Mouse (Mus musculus) myocyte (in vitro differentiated cells): ENCODE measurements around the gene Cdpf1.

Experiments
- E2F4 ChIP-seq: IDR thresholded peaks from one replicate; pipeline ENCODE4 v1.6.1; 2011; ENCODE audit warnings: mild to moderate bottlenecking, control low read depth, moderate library complexity; ENCODE audit not compliant: insufficient read depth
- MAX ChIP-seq: IDR thresholded peaks from one replicate; pipeline ENCODE4 v1.6.1; 2011; ENCODE audit warnings: low read depth, mild to moderate bottlenecking, control low read depth
- MYOD1 ChIP-seq, 3 experiments: IDR thresholded peaks; one replicate each; pipeline ENCODE4 v1.6.1; 2011; ENCODE audit warnings: control low read depth in 2 of 3, low read depth in 2 of 3, mild to moderate bottlenecking in 2 of 3, moderate library complexity in 1 of 3; ENCODE audit not compliant: insufficient read length in 2 of 3, control insufficient read depth in 1 of 3
- POLR2A ChIP-seq: IDR thresholded peaks from one replicate; pipeline ENCODE4 v1.6.1; 2011; ENCODE audit warnings: low read depth, mild to moderate bottlenecking, control low read depth, moderate library complexity; ENCODE audit not compliant: insufficient read length
- SRF ChIP-seq: IDR thresholded peaks from one replicate; pipeline ENCODE4 v1.6.1; 2011; ENCODE audit warnings: low read depth; ENCODE audit not compliant: control insufficient read depth, insufficient read length
- TCF12 ChIP-seq: IDR thresholded peaks from one replicate; pipeline ENCODE4 v1.6.1; 2011; ENCODE audit warnings: mild to moderate bottlenecking, control low read depth; ENCODE audit not compliant: poor library complexity, insufficient read depth, severe bottlenecking
- TCF3 ChIP-seq: IDR thresholded peaks from one replicate; pipeline ENCODE4 v1.6.1; 2011; ENCODE audit warnings: low read depth, control low read depth; ENCODE audit not compliant: insufficient read length
- USF1 ChIP-seq: IDR thresholded peaks from one replicate; pipeline ENCODE4 v1.6.1; 2011; ENCODE audit warnings: low read depth, mild to moderate bottlenecking, control low read depth, moderate library complexity

DNA sequence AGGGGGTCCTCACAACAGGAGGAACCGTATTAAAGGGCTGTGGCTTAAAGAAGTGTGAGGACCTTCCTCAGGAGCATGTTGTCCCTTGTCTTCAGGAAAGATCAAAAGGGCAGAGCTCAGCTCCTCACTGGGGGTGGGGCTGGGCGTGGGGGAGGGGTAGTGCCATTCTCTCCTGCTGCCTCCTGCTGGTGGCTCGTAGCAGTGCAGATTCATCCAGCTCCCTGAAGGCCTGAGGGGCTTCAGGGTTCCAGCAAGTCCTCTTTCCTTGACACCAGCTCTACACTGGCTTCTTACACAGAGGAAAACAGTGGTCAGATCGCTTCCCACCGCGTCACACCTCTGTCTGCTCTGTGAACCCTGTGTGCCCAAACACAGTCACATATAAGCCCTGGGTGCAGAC lies 29.5 kb upstream of the Cdpf1 start:
- TF ChIP-seq MAX (no peak), USF1 (no peak), POLR2A (no peak), E2F4 (no peak), TCF12 (no peak), TCF3 (no peak), MYOD1 (IDR thresholded peaks at IDR 0.05; ENCODE audit: control insufficient read depth in 1 of 3, insufficient read length in 2 of 3, low read depth in 2 of 3) (no peak), SRF (no peak)
